8 mouse cellular contexts compared by ENCODE assay signal in genomic region chr3:104789312-104789605, GRCm38 (mm10). TPM values are rescaled to one million over a fixed set of nuclear protein-coding genes. Genes with fewer than 3 reads are reported as not detected.
A peak's percentile ranks its signal among the peaks of the same experiment; 100 is the strongest.
DNase-seq lines count a peak whose midpoint lies in the region; ATAC-seq and TF ChIP-seq lines count a peak whose summit lies in the region.

No protein-coding gene starts in this region.

- peaks cover 17% of the 10 kb centered on the region for H3K4me1 ChIP-seq in embryonic fibroblast, embryonic 13.5 days (ENCODE audit: control insufficient read depth, insufficient read depth, low read length)
- H3K4me1 ChIP-seq in limb, embryonic 10.5 days: peaks cover 67% of the 10 kb centered on the region
- peaks cover 10% of the 10 kb centered on the region; the same call in 1 of the 2 replicates for H3K4me1 ChIP-seq in neural tube, embryonic 14.5 days (ENCODE audit: control insufficient read depth, insufficient read depth, low read length)

- no peak; the same call in 1 of the 2 replicates for TF ChIP-seq POLR2A in embryonic fibroblast, embryonic 13.5 days (IDR thresholded peaks at IDR 0.05; ENCODE audit: low read depth, low read length)

- 1% methylated on average over 10 of the region's 10 CpGs for WGBS in limb, embryonic 10.5 days
- WGBS in neural tube, embryonic 14.5 days: 3% methylated on average over 10 of the region's 10 CpGs

- peaks cover 23% of the 10 kb centered on the region for H3K27me3 ChIP-seq in limb, embryonic 10.5 days (ENCODE audit: low read depth, poor library complexity, severe bottlenecking)
- H3K27me3 ChIP-seq in neural tube, embryonic 14.5 days (ENCODE audit: control insufficient read depth, insufficient read depth, low read length): peaks cover 3% of the 10 kb centered on the region; the same call in 1 of the 2 replicates

- DNase-seq in lung, adult 18-20 months: peak; percentile 23 to 33
- DNase-seq in lung, postnatal 36 days: no peak
- DNase-seq in limb, embryonic 10.5 days (ENCODE audit: low spot score): no peak
- DNase-seq in frontal cortex, postnatal 10 days (ENCODE audit: low spot score in 2 of 2): no peak
- no peak for DNase-seq in ovary, adult 18-20 months (ENCODE audit: low spot score)
- DNase-seq in urinary bladder, postnatal 14 days (ENCODE audit: low spot score): no peak

- H3K4me2 ChIP-seq in neural tube, embryonic 14.5 days (ENCODE audit: low read depth, low read length): peak overlapping the region; percentile 94

- H3K9ac ChIP-seq in neural tube, embryonic 14.5 days (replicated peaks; ENCODE audit: low read depth, low read length): peak overlapping the region; percentile 52

- no peaks in the 10 kb centered on the region for H3K9me3 ChIP-seq in limb, embryonic 10.5 days (replicated peaks)
- H3K9me3 ChIP-seq in neural tube, embryonic 14.5 days (ENCODE audit: control insufficient read depth, low read length): no peaks in the 10 kb centered on the region

- ATAC-seq in neural tube, embryonic 14.5 days (ENCODE audit: low read depth): peak; percentile 26

- no peak for TF ChIP-seq CTCF in embryonic fibroblast, embryonic 13.5 days (IDR thresholded peaks at IDR 0.05; ENCODE audit: borderline replicate concordance, insufficient read depth, low read length)

- H3K27ac ChIP-seq in embryonic fibroblast, embryonic 13.5 days (ENCODE audit: insufficient read depth, low read length): peak overlapping the region; percentile 89
- H3K27ac ChIP-seq in limb, embryonic 10.5 days: peak overlapping the region; percentile 92
- H3K27ac ChIP-seq in neural tube, embryonic 14.5 days (ENCODE audit: low read depth, low read length): peak overlapping the region; percentile 34; the same call in 1 of the 2 replicates

- H3K36me3 ChIP-seq in limb, embryonic 10.5 days: peaks cover 28% of the 10 kb centered on the region
- no peaks in the 10 kb centered on the region for H3K36me3 ChIP-seq in neural tube, embryonic 14.5 days (ENCODE audit: control insufficient read depth, insufficient read depth, low read length)

- peak overlapping the region; percentile 99 for H3K4me3 ChIP-seq in embryonic fibroblast, embryonic 13.5 days (ENCODE audit: insufficient read depth, low read length)
- H3K4me3 ChIP-seq in limb, embryonic 10.5 days: peak overlapping the region; percentile 76
- peak overlapping the region; percentile 48 for H3K4me3 ChIP-seq in neural tube, embryonic 14.5 days (ENCODE audit: low read depth, low read length)

RNA-seq across cellular contexts. Expression of gene Rhoc, which starts 1.1 kb away (rescaled TPM):
- 439 and 560 TPM in 2 replicates for polyA plus RNA-seq in embryonic fibroblast, embryonic 13.5 days (2011; ENCODE audit: insufficient read length, low read depth, missing spikeins)
- 132 and 145 TPM in 2 replicates for polyA plus RNA-seq in limb, embryonic 10.5 days (2016; fragmentation: Nextera tagmentation; extraction: Ambion mirVana)
- polyA plus RNA-seq in neural tube, embryonic 14.5 days (2014; fragmentation: Nextera tagmentation; extraction: Ambion mirVana): 40.1 and 64.1 TPM in 2 replicates

RNA-seq across cellular contexts. Expression of gene Fam19a3, which starts 7.6 kb away (rescaled TPM):
- 0.12 and 0.32 TPM in 2 replicates for polyA plus RNA-seq in embryonic fibroblast, embryonic 13.5 days (2011; ENCODE audit: insufficient read length, low read depth, missing spikeins)
- polyA plus RNA-seq in limb, embryonic 10.5 days (2016; fragmentation: Nextera tagmentation; extraction: Ambion mirVana): 0.18 and 0.20 TPM in 2 replicates
- polyA plus RNA-seq in neural tube, embryonic 14.5 days (2014; fragmentation: Nextera tagmentation; extraction: Ambion mirVana): 0.06 TPM in 1 of 2 replicates, not detected in the other

RNA-seq across cellular contexts. Expression of gene Ppm1j, which starts 8.4 kb away (rescaled TPM):
- polyA plus RNA-seq in embryonic fibroblast, embryonic 13.5 days (2011; ENCODE audit: insufficient read length, low read depth, missing spikeins): 4.7 and 6.3 TPM in 2 replicates
- polyA plus RNA-seq in limb, embryonic 10.5 days (2016; fragmentation: Nextera tagmentation; extraction: Ambion mirVana): 2.5 and 3.2 TPM in 2 replicates
- polyA plus RNA-seq in neural tube, embryonic 14.5 days (2014; fragmentation: Nextera tagmentation; extraction: Ambion mirVana): 0.23 and 3.1 TPM in 2 replicates

RNA-seq across cellular contexts. Expression of gene Mov10, which starts 29.1 kb away (rescaled TPM):
- 21.3 and 25.8 TPM in 2 replicates for polyA plus RNA-seq in embryonic fibroblast, embryonic 13.5 days (2011; ENCODE audit: insufficient read length, low read depth, missing spikeins)
- polyA plus RNA-seq in limb, embryonic 10.5 days (2016; fragmentation: Nextera tagmentation; extraction: Ambion mirVana): 53.4 and 71.0 TPM in 2 replicates
- 3.8 and 7.4 TPM in 2 replicates for polyA plus RNA-seq in neural tube, embryonic 14.5 days (2014; fragmentation: Nextera tagmentation; extraction: Ambion mirVana)

Comparison
In these comparisons a context has a peak if more than half of its experiments do, and no peak if none do; other contexts are left out.
1. DNase-seq: peak in lung, adult 18-20 months (2 of 2); none in lung, postnatal 36 days (single experiment), limb, embryonic 10.5 days (single experiment), frontal cortex, postnatal 10 days (0 of 2), ovary, adult 18-20 months (single experiment) and urinary bladder, postnatal 14 days (single experiment).
2. H3K27ac ChIP-seq: peak in every context shown above with its lines; median percentile 92 in limb, embryonic 10.5 days; 89 in embryonic fibroblast, embryonic 13.5 days; 34 in neural tube, embryonic 14.5 days.
3. H3K4me3 ChIP-seq: peak in every context shown above with its lines; median percentile 99 in embryonic fibroblast, embryonic 13.5 days; 76 in limb, embryonic 10.5 days; 48 in neural tube, embryonic 14.5 days.